Mouse (Mus musculus) hindbrain, embryonic 14.5 days (tissue): ENCODE measurements at regions not wholly inside any gene's neighbourhood (a gene's known extent, or its start where the extent isn't known, plus 50 kb on each side); places are given as distances from the start of the nearest gene placed in this dataset. TPM values are rescaled to one million over a fixed set of nuclear protein-coding genes. Genes with fewer than 3 reads are reported as not detected.

Experiments
- ATAC-seq: fragments of 200-750 bp; cut with Nextera tagmentation; 2 replicates; pipeline ENCODE4 v1.8.0; 2017; ENCODE audit warnings: moderate number of reproducible peaks, mild to moderate bottlenecking, moderate TSS enrichment, moderate library complexity; ENCODE audit not compliant: low FRiP score
- DNase-seq: peaks from one replicate; pipeline ENCODE4 v3.0.0-alpha.2; 2015; ENCODE audit warnings: low spot score
- H3K27ac ChIP-seq: fragments of 300-500 bp; sonication (generic); 2 replicates; pipeline ENCODE4 v1.5.1; 2014; ENCODE audit warnings: mild to moderate bottlenecking, moderate library complexity
- H3K27me3 ChIP-seq: fragments of 300-500 bp; sonication (generic); 2 replicates; pipeline ENCODE4 v1.6.1; 2014; ENCODE audit warnings: mild to moderate bottlenecking, low read length, mixed read lengths; ENCODE audit not compliant: control insufficient read depth, insufficient read depth
- H3K36me3 ChIP-seq: fragments of 300-500 bp; sonication (generic); replicated peaks from 2 replicates; pipeline ENCODE4 v1.6.1; 2014; ENCODE audit not compliant: control insufficient read depth, insufficient read depth
- H3K4me1 ChIP-seq: fragments of 300-500 bp; sonication (generic); replicated peaks from 2 replicates; pipeline ENCODE4 v1.6.1; 2014; ENCODE audit warnings: antibody characterized with exemption, low read length, mixed read lengths; ENCODE audit not compliant: control insufficient read depth, insufficient read depth
- H3K4me2 ChIP-seq: fragments of 300-500 bp; sonication (generic); replicated peaks from 2 replicates; pipeline ENCODE4 v1.6.1; 2014; ENCODE audit warnings: mild to moderate bottlenecking, moderate library complexity
- H3K4me3 ChIP-seq: fragments of 300-500 bp; sonication (generic); replicated peaks from 2 replicates; pipeline ENCODE4 v1.5.1; 2014; ENCODE audit warnings: mild to moderate bottlenecking, low read length
- H3K9ac ChIP-seq: fragments of 300-500 bp; sonication (generic); 2 replicates; pipeline ENCODE4 v1.6.1; 2014
- H3K9me3 ChIP-seq: fragments of 300-500 bp; sonication (generic); 2 replicates; pipeline ENCODE4 v1.6.1; 2016; ENCODE audit warnings: low read length; ENCODE audit not compliant: control insufficient read depth
- WGBS: fragments of 180-500 bp; shearing (Covaris S2); extraction: QIAGEN DNeasy Blood & Tissue Kit; methylation state at CpG from one replicate; pipeline ENCODE4 v1.1.7; 2014; 5-methylcytosine and 5-hydroxymethylcytosine counted together
- microRNA-seq: library from miRNA; unstranded; fragments of <30 nt; microRNA quantifications from one replicate; pipeline ENCODE4, GENCODE M21; 2016

- H3K27me3 ChIP-seq, result no peaks in the 10 kb centered on the region
- ATAC-seq (no peak), DNase-seq (no peak)
- H3K4me1 ChIP-seq, result no peaks in the 10 kb centered on the region
- H3K9me3 ChIP-seq, result peaks cover 70% of the 10 kb centered on the region
- no peak overlapping the region for H3K9ac ChIP-seq
- no peak overlapping the region for H3K27ac ChIP-seq
- H3K4me3 ChIP-seq, result no peak overlapping the region
- no peaks in the 10 kb centered on the region for H3K36me3 ChIP-seq
- no peak overlapping the region for H3K4me2 ChIP-seq
These were observed 334.8 kb upstream of the Olfr161 start for GRCm38 (mm10) chr16:3256051-3256450.

GRCm38 (mm10) chr16:3265351-3265750 is 325.5 kb upstream of the Olfr161 start:
- DNase-seq (no peak), ATAC-seq (peak; percentile 8; the same call in 1 of the 2 replicates)
- no peak overlapping the region for H3K4me3 ChIP-seq
- no peak overlapping the region for H3K9ac ChIP-seq
- H3K4me1 ChIP-seq, result no peaks in the 10 kb centered on the region
- no peak overlapping the region for H3K27ac ChIP-seq
- H3K36me3 ChIP-seq, result no peaks in the 10 kb centered on the region
- H3K4me2 ChIP-seq, result no peak overlapping the region
- H3K9me3 ChIP-seq, result peaks cover 80% of the 10 kb centered on the region
- 93% methylated on average over 1 of the region's 1 CpGs for WGBS
- no peaks in the 10 kb centered on the region for H3K27me3 ChIP-seq

- Histone ChIP-seq H3K9me3 (peaks cover 90% of the 10 kb centered on the region), H3K27me3 (no peaks in the 10 kb centered on the region), H3K4me2 (no peak overlapping the region), H3K9ac (no peak overlapping the region), H3K4me3 (no peak overlapping the region), H3K4me1 (no peaks in the 10 kb centered on the region), H3K27ac (no peak overlapping the region), H3K36me3 (no peaks in the 10 kb centered on the region)
- WGBS, result 55% methylated on average over 2 of the region's 2 CpGs
- ATAC-seq (0 out of 2 replicates have a peak, but pooled peaks have one; percentile 40), DNase-seq (no peak)
These were observed 318.9 kb upstream of the Olfr161 start for GRCm38 (mm10) chr16:3271819-3272490.

- Histone ChIP-seq H3K27ac (no peak overlapping the region), H3K36me3 (no peaks in the 10 kb centered on the region), H3K4me3 (no peak overlapping the region), H3K4me2 (no peak overlapping the region), H3K27me3 (no peaks in the 10 kb centered on the region), H3K9ac (no peak overlapping the region), H3K4me1 (no peaks in the 10 kb centered on the region), H3K9me3 (peaks cover 92% of the 10 kb centered on the region)
- ATAC-seq (no peak), DNase-seq (no peak)
- WGBS, result 92% methylated on average over 2 of the region's 2 CpGs
These were observed 317.4 kb upstream of the Olfr161 start for GRCm38 (mm10) chr16:3273427-3273826.

Small RNAs in the stretch of these regions (microRNA-seq; reads per million reads assigned to microRNA genes)
- not detected for gene Gm23215
